Mouse (Mus musculus) testis, adult 2 months (tissue): Measurements from ENCODE around the gene Scube2.

ENCODE experiments used
- CTCF ChIP-seq: fragments of 200-500 bp; IDR thresholded peaks from 2 replicates; pipeline ENCODE4 v1.5.1; 2012; ENCODE audit warnings: low read depth, mild to moderate bottlenecking, inconsistent platforms, low read length, moderate library complexity; ENCODE audit not compliant: control insufficient read depth, insufficient read depth, insufficient replicate concordance
- POLR2A ChIP-seq: fragments of 200-500 bp; IDR thresholded peaks from 2 replicates; pipeline ENCODE4 v1.6.1; 2012; ENCODE audit warnings: low read depth, mild to moderate bottlenecking, inconsistent platforms, low read length, moderate library complexity; ENCODE audit not compliant: control insufficient read depth

DNA sequence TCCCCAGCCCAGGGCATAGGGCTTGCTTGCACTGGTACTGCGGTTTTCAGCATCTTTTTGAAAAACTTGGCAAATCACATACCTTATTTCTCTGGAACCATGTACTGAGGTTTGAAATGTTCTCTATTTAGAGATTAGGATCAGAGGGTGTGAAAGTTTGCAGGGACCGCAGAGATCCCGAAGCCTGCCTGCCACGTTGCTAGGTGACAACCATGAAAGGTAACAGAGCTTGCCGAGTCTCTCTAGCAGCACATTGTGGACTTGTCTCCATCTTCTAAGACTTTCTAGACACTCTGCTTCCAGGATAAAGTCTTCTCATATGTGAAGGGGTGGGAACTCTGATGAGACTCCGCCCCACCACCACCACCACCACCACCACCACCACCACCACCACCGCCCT, 13.5 kb downstream of the Scube2 start:
- TF ChIP-seq CTCF (no peak), POLR2A (no peak)
